Mouse (Mus musculus) skeletal muscle tissue, postnatal 0 days (tissue): ENCODE results near the gene Nrip1. TPM values are rescaled to one million over a fixed set of nuclear protein-coding genes. Genes with fewer than 3 reads are reported as not detected.

ENCODE experiments used
- polyA plus RNA-seq: library from polyadenylated mRNA; unstranded; fragments of >200 nt; fragmentation: Nextera tagmentation; extraction: Ambion mirVana; gene quantifications from 2 replicates; pipeline ENCODE4 v1.2.1, GENCODE M21; 2015

Nrip1 gene
- 24.7 and 26.8 TPM in 2 replicates for polyA plus RNA-seq

GRCm38 (mm10) chr16:76373671-76374091 lies at the start of gene Nrip1:
TSS of gene Nrip1 (minus strand) at chr16:76373827.

